Mouse (Mus musculus): ENCODE measurements at regions not wholly inside any gene's neighbourhood (a gene's known extent, or its start where the extent isn't known, plus 50 kb on each side); places are given as distances from the start of the nearest gene placed in this dataset.

DNA sequence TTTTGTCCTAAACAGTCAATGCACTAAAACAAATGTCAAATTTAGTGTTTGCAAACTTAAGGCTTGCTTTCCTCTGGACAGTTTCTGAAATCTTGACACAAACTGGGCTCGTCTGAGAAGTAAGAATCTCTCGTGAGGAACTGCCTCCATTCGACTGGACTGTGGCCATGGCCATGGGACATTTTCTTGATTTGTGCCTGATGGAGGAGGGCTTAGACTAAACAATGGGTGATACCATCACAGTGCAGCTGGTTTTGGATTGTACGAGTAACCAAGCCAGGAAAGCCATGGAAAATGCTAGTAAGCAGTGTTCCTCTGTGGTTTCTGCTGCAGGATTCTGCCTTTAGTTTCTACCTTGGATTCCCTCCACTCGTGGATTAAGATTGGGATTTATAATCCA, 121.0 kb upstream of the Mmadhc start:
- DNase-seq = no peak

DNA sequence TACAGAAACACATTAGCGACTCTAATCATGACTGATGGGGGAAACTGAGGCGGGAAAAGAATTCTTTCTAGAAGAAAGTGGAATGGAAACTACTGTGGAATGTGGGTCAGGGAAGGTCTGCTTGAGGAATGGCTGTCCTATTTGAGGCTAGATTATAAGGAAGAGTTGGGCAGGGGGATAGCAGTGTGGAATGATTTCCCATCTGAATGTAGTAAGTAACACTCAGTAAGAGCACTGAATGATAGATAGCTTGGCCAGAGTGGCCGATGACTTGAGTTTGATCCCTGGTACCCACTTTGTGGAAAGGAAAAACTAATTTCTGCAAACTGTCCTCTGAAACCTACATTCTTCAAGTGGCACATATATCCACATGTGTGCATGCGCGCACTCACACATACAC, 120.5 kb upstream of the Mmadhc start:
- no peak for DNase-seq

DNA sequence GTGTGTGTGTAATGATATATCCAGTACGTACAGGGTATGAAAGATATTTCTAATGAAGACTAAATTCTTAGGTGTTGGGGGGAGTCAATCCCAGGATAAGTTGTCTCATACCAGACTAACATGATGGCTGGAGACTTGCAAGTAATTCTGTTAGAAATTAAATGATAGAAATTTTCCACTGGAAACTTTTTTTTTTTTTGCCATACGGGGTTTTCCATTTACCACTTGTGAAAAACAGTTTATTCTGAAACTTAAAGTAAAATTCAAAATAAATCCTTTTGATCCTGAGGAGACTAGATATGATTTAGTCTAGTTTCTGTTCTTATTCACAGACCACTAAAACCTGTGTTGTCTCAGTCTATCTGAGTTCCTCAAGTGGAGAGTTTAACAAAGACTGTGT, 119.5 kb upstream of the Mmadhc start:
- DNase-seq = no peak

DNA sequence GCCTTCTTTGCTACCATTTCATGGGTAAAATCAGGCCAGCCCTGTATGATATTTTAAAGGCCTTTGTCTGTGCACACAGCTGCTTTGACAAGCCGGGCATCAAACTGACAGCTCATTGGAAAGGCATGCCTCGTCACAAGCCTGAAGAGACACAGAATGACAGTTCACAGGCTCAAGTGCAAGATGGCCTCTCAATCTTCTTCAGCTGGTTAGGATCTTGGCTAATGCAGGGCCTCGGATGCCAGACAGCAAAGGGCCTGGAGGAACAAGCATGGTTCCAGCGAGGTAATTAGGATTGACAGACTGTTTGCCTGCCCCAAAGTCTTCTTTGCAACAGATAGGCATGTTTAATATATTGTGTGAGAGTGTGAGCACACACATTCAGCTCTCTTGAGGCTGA, 109.3 kb upstream of the Mmadhc start:
- no peak for DNase-seq

DNA sequence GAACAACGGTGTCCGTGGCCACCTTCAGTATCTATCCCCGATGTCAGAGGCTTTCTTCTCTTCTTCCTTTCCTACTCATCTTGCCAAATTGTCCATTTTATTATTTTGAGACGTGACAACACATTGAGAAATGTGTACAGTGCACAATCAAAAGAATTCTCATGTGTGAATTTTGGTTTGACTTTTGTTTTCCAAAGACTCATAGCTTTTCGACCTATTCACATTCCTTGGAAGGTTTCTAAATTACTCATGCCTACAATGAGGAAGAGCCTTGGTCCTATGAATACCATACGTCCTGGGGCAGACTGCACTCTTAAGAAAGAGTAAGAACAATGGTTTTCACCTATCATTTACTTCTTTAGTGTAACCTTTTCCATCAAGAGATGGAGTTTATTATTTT, 106.5 kb upstream of the Mmadhc start:
- no peak for DNase-seq

DNA sequence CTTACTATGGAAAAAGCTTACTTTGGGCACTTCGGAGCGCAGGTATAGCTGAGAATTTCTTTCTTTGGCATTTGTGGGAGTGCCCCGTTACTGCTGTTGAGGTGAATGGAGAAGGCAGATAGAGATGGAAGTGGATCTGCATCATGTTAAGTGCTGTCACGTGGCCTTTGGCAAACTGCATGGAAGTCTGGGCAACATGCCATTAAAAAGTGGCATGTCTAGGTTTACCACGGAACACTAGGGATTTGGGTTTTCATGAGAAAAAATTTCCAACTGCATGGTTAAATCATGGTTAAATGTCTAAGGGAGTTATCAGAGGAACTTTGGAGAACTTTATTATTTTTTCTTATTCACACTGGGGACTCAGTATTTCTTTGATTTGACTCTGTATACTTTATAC, 102.0 kb upstream of the Mmadhc start:
- no peak for DNase-seq

DNA sequence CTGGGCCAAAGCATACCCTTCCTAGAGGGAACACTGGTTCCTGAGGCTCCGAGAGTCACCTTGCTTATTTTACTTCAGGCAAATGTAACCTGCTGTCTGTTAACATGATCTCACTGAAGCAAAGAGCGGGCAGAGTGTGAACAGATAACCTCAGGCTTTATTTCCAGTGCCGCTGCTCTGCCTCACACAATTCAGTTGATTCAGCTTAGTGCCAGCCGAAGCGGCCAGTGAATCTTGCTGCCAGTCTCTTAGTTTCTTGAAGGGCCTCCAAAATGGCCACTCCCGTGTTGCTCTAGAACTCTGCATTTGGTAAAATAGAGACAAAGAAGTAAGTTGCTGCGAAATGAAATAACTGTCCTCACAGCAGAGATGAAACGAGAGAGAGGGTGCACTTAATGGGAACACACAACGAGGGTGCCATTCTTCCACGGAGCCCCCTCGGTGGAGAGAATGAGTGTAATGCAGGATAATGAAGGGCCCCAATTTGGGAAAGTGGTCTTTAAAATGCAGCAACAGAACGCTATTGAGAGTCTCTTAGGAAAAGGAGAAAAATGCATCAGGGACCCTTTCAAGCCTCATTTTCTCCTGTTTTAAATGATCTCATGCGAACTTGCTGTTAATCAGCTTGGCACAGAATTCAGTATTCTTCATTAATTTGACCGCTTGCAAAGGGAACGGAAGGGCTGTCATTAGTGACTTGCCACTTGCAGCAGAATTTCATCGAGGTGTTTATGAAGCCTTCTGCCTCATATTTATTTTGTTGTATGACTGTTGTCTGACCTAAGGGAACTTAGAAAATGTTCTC, 81.2 kb upstream of the Mmadhc start:
- DNase-seq = no peak

DNA sequence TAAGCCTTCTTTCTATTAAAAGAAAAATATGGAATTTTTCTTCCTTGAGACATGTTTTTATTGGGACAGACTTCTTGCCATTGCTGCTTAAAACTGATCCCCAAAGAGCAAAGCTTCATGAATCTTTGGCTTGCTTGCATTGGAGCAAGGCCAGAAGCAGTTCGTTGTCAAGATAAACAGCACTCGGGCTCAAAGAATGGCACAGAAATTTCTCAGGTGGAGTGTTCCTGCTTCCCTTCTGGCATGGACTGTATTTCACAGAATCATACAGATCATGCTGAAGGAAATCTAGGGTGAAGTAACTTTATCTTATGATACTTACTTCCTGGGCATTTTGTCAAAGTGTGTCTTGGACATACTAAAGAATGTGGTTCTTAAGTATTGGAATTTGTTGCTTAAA, 77.0 kb upstream of the Mmadhc start:
- DNase-seq = peak; percentile 18 to 21

DNA sequence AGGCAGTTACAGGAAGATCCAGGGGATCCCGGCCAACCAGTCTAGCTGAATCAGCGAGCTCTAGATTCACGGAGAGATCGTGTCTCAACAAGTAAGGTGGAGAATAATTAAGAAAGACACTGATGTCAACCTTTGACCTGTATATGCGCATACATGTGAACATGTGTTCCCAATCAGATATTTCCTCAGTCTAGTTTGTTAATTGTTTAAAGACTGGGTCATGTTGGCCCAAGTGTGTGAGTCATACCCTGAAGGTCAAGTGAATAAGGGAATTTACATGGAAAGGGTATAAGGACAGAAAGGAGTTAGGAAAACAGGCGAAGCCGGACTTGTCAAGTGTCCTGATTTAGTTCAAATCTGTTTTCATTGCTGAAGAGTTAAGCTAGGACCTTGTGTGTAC, 76.4 kb upstream of the Mmadhc start:
- DNase-seq = no peak

DNA sequence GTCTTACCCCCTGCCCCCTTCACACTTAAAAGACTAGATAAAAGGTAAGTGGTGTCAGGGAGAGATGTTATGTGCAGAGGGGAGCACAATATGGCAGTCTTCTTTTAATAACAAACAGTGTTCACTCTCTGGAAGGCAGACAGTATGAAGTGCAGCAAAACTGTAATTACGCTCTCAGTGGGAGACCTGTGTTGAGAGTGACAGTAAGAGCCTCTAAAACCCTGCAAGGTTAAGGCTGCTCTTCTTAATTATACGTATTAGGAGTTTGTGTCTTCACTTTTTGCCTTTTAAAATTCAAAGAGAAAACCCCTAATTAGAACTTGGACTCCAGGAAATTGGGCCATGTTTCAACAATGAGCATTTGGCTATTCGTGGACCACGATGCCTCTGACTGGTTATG, 72.2 kb upstream of the Mmadhc start:
- no peak for DNase-seq

DNA sequence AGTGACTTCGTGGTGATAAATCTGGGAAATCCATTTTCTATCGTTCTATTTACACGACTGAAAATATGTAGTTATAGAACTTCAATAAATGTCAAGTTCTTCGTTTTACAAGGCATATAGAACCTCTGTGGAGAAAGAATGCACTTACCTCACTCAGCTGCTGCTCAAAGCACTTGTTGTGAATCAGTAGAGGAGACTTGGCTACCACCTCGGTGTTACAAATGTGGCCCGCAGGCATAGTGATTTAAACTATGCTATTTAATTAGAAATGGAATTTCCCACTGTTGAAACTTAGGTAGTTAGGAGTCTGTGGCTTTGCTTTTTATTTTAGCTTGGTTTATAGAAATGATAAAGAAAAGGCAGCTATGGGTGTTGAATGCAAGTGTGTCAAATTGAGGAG, 71.8 kb upstream of the Mmadhc start:
- DNase-seq = no peak

DNA sequence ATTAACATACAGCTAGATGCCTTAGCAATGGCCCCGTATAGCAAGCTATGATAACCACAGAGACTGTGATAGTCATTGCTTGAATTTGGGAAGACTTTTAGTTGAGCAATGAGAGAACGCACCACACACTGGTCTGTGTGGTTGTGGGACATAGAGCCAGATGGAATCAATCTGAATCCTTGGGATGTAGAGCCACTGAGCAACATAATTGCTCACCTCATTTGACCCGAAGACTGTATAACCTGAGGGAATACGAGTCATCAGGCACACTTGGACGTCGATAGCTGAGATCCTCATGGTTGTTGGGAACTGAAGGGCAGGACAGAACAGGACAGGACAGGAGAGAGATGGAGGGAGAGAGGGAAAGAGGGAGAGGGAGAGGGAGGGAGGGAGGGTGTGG, 68.6 kb upstream of the Mmadhc start:
- no peak for DNase-seq

DNA sequence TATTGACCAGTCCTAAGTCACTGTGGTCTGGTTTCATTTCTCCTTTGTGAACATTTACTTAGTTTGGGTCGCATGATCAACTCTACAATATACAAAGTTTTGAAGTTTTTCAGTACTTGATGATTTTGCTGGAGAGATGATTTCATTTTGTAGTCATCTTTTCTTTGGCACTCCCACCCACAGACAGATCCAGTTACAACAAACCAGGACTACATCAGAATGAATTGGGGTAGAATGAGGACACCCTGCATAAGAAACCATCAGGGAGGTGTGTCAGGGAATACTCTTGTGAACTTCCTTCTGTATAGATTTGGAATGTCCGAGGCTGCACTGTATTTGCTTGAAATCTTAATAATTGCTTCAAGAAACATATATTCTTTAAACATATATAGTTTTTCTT, 59.5 kb upstream of the Mmadhc start:
- no peak for DNase-seq

DNA sequence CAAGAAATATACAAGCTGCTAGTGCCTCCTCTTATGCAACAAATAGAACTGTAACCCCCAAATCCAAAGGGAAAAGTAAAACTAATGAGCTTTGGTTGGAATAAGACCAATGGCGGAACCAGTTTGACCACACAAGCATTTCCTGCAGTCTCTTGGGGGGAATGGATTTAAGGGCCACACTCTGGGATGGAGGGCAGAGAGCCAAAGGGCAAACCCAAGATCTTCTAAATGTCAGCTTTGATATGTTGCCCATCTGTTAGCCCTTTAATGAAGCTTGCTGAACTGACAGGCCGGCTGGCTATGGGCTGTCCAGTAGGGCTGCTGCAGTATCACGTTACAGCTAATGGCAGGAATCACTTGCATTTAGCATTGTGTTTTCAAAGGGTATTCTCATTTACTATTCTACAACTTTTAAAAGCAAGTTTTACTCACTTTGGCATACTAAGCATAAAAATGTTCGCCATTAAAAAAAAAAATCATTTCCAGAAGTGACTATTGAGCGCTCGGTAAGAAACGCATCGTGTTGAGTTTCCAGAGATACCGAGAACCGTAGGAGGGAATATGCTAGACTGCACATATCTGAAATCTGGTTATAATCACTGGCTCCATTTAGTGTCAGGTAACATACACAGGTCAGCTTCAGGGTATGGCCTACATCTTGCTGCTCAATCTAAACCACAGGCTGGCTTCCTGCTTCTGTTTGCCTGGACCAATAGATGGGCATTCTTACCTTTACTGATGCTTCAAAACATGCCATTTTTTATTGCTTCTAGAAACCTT, 51.1 kb upstream of the Mmadhc start:
- no peak for DNase-seq

All from heart, adult 18-20 months (tissue).